8 mouse cellular contexts compared by ENCODE assay signal in genomic region chr19:5489721-5490120, GRCm38 (mm10). TPM values are rescaled to one million over a fixed set of nuclear protein-coding genes. Genes with fewer than 3 reads are reported as not detected.
A peak's percentile ranks its signal among the peaks of the same experiment; 100 is the strongest.
DNase-seq lines count a peak whose midpoint lies in the region; ATAC-seq and TF ChIP-seq lines count a peak whose summit lies in the region.
"Not testable (repeated sequence)": the region's sequence is repeated elsewhere in the genome, so short reads cannot be mapped to it uniquely, and the experiment has no call there.

No protein-coding gene starts in this region.

- TF ChIP-seq EP300 in stomach, postnatal 0 days (optimal IDR thresholded peaks at IDR 0.05), result not testable (repeated sequence)

- peaks cover 49% of the 10 kb centered on the region for H3K4me1 ChIP-seq in embryonic facial prominence, embryonic 15.5 days
- H3K4me1 ChIP-seq in heart, embryonic 10.5 days, result peaks cover 45% of the 10 kb centered on the region
- peaks cover 31% of the 10 kb centered on the region for H3K4me1 ChIP-seq in hindbrain, embryonic 16.5 days (ENCODE audit: control insufficient read depth, insufficient read depth, low read depth, low read length)
- peaks cover 43% of the 10 kb centered on the region for H3K4me1 ChIP-seq in limb, embryonic 10.5 days
- H3K4me1 ChIP-seq in lung, embryonic 14.5 days (ENCODE audit: insufficient read depth), result peaks cover 12% of the 10 kb centered on the region; the same call in 1 of the 2 replicates
- not testable (repeated sequence) for H3K4me1 ChIP-seq in midbrain, postnatal 0 days (ENCODE audit: insufficient read depth, low read length); stomach, postnatal 0 days (replicated peaks; ENCODE audit: control insufficient read depth, insufficient read depth)

- not testable (repeated sequence) for H3K9ac ChIP-seq in embryonic facial prominence, embryonic 15.5 days; hindbrain, embryonic 16.5 days (ENCODE audit: low read depth, low read length); lung, embryonic 14.5 days; stomach, postnatal 0 days (ENCODE audit: low read length)
- peak overlapping the region; percentile 96; the same call in 1 of the 2 replicates for H3K9ac ChIP-seq in midbrain, postnatal 0 days (replicated peaks; ENCODE audit: low read length, poor library complexity, severe bottlenecking)

- not testable (repeated sequence) for TF ChIP-seq CTCF in lung, embryonic 14.5 days (IDR thresholded peaks at IDR 0.05; ENCODE audit: low read depth); midbrain, postnatal 0 days (IDR thresholded peaks at IDR 0.05); stomach, postnatal 0 days (IDR thresholded peaks at IDR 0.05; ENCODE audit: low read depth)

- H3K9me3 ChIP-seq in embryonic facial prominence, embryonic 15.5 days (replicated peaks); heart, embryonic 10.5 days; hindbrain, embryonic 16.5 days (ENCODE audit: control insufficient read depth, low read length); limb, embryonic 10.5 days (replicated peaks); lung, embryonic 14.5 days (ENCODE audit: low read depth, low read length); midbrain, postnatal 0 days (ENCODE audit: low read length); stomach, postnatal 0 days (ENCODE audit: control insufficient read depth, low read length): not testable (repeated sequence)

- H3K27me3 ChIP-seq in embryonic facial prominence, embryonic 15.5 days; heart, embryonic 10.5 days (ENCODE audit: insufficient read depth, poor library complexity, severe bottlenecking); hindbrain, embryonic 16.5 days (replicated peaks; ENCODE audit: control insufficient read depth, insufficient read depth, low read length); limb, embryonic 10.5 days (ENCODE audit: low read depth, poor library complexity, severe bottlenecking); lung, embryonic 14.5 days (ENCODE audit: insufficient read depth, low read length); midbrain, postnatal 0 days (ENCODE audit: insufficient read depth, low read length); stomach, postnatal 0 days (ENCODE audit: control insufficient read depth, insufficient read depth, low read length): not testable (repeated sequence)

- H3K36me3 ChIP-seq in embryonic facial prominence, embryonic 15.5 days, result peaks cover 35% of the 10 kb centered on the region
- H3K36me3 ChIP-seq in heart, embryonic 10.5 days, result peaks cover 49% of the 10 kb centered on the region
- peaks cover 28% of the 10 kb centered on the region for H3K36me3 ChIP-seq in hindbrain, embryonic 16.5 days (ENCODE audit: control insufficient read depth, insufficient read depth, low read length)
- H3K36me3 ChIP-seq in limb, embryonic 10.5 days, result peaks cover 53% of the 10 kb centered on the region
- H3K36me3 ChIP-seq in lung, embryonic 14.5 days (ENCODE audit: insufficient read depth), result peaks cover 44% of the 10 kb centered on the region
- peaks cover 27% of the 10 kb centered on the region for H3K36me3 ChIP-seq in midbrain, postnatal 0 days (ENCODE audit: insufficient read depth, low read length)
- not testable (repeated sequence) for H3K36me3 ChIP-seq in stomach, postnatal 0 days (ENCODE audit: control insufficient read depth, insufficient read depth, low read length)

- peak overlapping the region; percentile 86 for H3K4me2 ChIP-seq in embryonic facial prominence, embryonic 15.5 days (replicated peaks)
- peak overlapping the region; percentile 51 for H3K4me2 ChIP-seq in hindbrain, embryonic 16.5 days (ENCODE audit: low read length)
- H3K4me2 ChIP-seq in lung, embryonic 14.5 days, result peak overlapping the region; percentile 87
- H3K4me2 ChIP-seq in midbrain, postnatal 0 days (ENCODE audit: low read depth, low read length, poor library complexity, severe bottlenecking), result peak overlapping the region; percentile 65
- peak overlapping the region; percentile 70 for H3K4me2 ChIP-seq in stomach, postnatal 0 days (replicated peaks; ENCODE audit: low read depth)

- not testable (repeated sequence) for ATAC-seq in embryonic facial prominence, embryonic 15.5 days (ENCODE audit: insufficient number of reproducible peaks, low FRiP score, low TSS enrichment, low read depth); hindbrain, embryonic 16.5 days; lung, embryonic 14.5 days (ENCODE audit: insufficient read depth); midbrain, postnatal 0 days (ENCODE audit: low FRiP score); stomach, postnatal 0 days (ENCODE audit: low FRiP score, low TSS enrichment)

- peak overlapping the region; percentile 82 for H3K4me3 ChIP-seq in embryonic facial prominence, embryonic 15.5 days (replicated peaks)
- peak overlapping the region; percentile 86 for H3K4me3 ChIP-seq in heart, embryonic 10.5 days
- peak overlapping the region; percentile 99 for H3K4me3 ChIP-seq in hindbrain, embryonic 16.5 days (ENCODE audit: low read length)
- peak overlapping the region; percentile 97 for H3K4me3 ChIP-seq in limb, embryonic 10.5 days
- H3K4me3 ChIP-seq in lung, embryonic 14.5 days (ENCODE audit: low read depth, low read length), result peak overlapping the region; percentile 99; the same call in 1 of the 2 replicates
- peak overlapping the region; percentile 71 for H3K4me3 ChIP-seq in midbrain, postnatal 0 days (ENCODE audit: low read depth, low read length)
- H3K4me3 ChIP-seq in stomach, postnatal 0 days (ENCODE audit: low read depth, low read length), result not testable (repeated sequence)

- H3K27ac ChIP-seq in embryonic facial prominence, embryonic 15.5 days (replicated peaks), result peak overlapping the region; percentile 99
- peak overlapping the region; percentile 97 for H3K27ac ChIP-seq in heart, embryonic 10.5 days
- peak overlapping the region; percentile 99 for H3K27ac ChIP-seq in hindbrain, embryonic 16.5 days (ENCODE audit: low read depth, low read length)
- H3K27ac ChIP-seq in limb, embryonic 10.5 days, result peak overlapping the region; percentile 97
- H3K27ac ChIP-seq in lung, embryonic 14.5 days (ENCODE audit: low read depth), result peak overlapping the region; percentile 97
- peak overlapping the region; percentile 99 for H3K27ac ChIP-seq in midbrain, postnatal 0 days (ENCODE audit: low read depth, low read length)
- peak overlapping the region; percentile 96; the same call in 1 of the 2 replicates for H3K27ac ChIP-seq in stomach, postnatal 0 days (replicated peaks)

- DNase-seq in adrenal gland, adult 2 months, result peak; percentile 9
- DNase-seq in heart, embryonic 10.5 days (ENCODE audit: low spot score); limb, embryonic 10.5 days (ENCODE audit: low spot score); lung, embryonic 14.5 days; midbrain, postnatal 0 days (ENCODE audit: low spot score); stomach, postnatal 0 days (ENCODE audit: low spot score): not testable (repeated sequence)

- 43% methylated on average over 10 of the region's 10 CpGs for WGBS in embryonic facial prominence, embryonic 15.5 days
- WGBS in heart, embryonic 10.5 days, result 51% methylated on average over 10 of the region's 10 CpGs
- WGBS in hindbrain, embryonic 16.5 days, result 49% methylated on average over 10 of the region's 10 CpGs
- WGBS in limb, embryonic 10.5 days, result 57% methylated on average over 10 of the region's 10 CpGs
- WGBS in lung, embryonic 14.5 days, result 40% methylated on average over 10 of the region's 10 CpGs
- 48% methylated on average over 10 of the region's 10 CpGs for WGBS in midbrain, postnatal 0 days
- WGBS in stomach, postnatal 0 days, result 39% methylated on average over 10 of the region's 10 CpGs

RNA-seq across cellular contexts. Expression of gene Cfl1, which starts 0.5 kb away (rescaled TPM):
- total RNA-seq in adrenal gland, adult 2 months (2021), result 100 to 1,000 TPM; 732 to 783 TPM
- 308 and 311 TPM in 2 replicates for polyA plus RNA-seq in adrenal gland, adult 2 months (2012; rRNA removed)
- polyA plus RNA-seq in embryonic facial prominence, embryonic 15.5 days (2015; fragmentation: Nextera tagmentation; extraction: Ambion mirVana), result 2,278 and 2,311 TPM in 2 replicates
- polyA plus RNA-seq in heart, embryonic 10.5 days (2016; fragmentation: Nextera tagmentation; extraction: Ambion mirVana), result 2,322 and 2,829 TPM in 2 replicates
- 3,487 and 3,609 TPM in 2 replicates for polyA plus RNA-seq in hindbrain, embryonic 16.5 days (2015; fragmentation: Nextera tagmentation; extraction: Ambion mirVana)
- polyA plus RNA-seq in limb, embryonic 10.5 days (2016; fragmentation: Nextera tagmentation; extraction: Ambion mirVana), result 3,106 and 3,128 TPM in 2 replicates
- polyA plus RNA-seq in lung, embryonic 14.5 days (2014; fragmentation: Nextera tagmentation; extraction: Ambion mirVana), result 3,236 and 3,318 TPM in 2 replicates
- 1,453 and 1,672 TPM in 2 replicates for total RNA-seq in midbrain, postnatal 0 days (2014; rRNA removed)
- polyA plus RNA-seq in midbrain, postnatal 0 days (2015; fragmentation: Nextera tagmentation; extraction: Ambion mirVana), result 3,482 and 3,602 TPM in 2 replicates
- 1,281 and 1,389 TPM in 2 replicates for polyA plus RNA-seq in stomach, postnatal 0 days (2015; fragmentation: Nextera tagmentation; extraction: Ambion mirVana)

RNA-seq across cellular contexts. Expression of gene Mus81, which starts 1.5 kb away (rescaled TPM):
- total RNA-seq in adrenal gland, adult 2 months (2021), result 10 to 100 TPM; 23.2 to 24.9 TPM
- 39.5 and 45.7 TPM in 2 replicates for polyA plus RNA-seq in adrenal gland, adult 2 months (2012; rRNA removed)
- polyA plus RNA-seq in embryonic facial prominence, embryonic 15.5 days (2015; fragmentation: Nextera tagmentation; extraction: Ambion mirVana), result 44.1 and 45.2 TPM in 2 replicates
- polyA plus RNA-seq in heart, embryonic 10.5 days (2016; fragmentation: Nextera tagmentation; extraction: Ambion mirVana), result 41.7 and 44.7 TPM in 2 replicates
- polyA plus RNA-seq in hindbrain, embryonic 16.5 days (2015; fragmentation: Nextera tagmentation; extraction: Ambion mirVana), result 50.9 and 54.5 TPM in 2 replicates
- polyA plus RNA-seq in limb, embryonic 10.5 days (2016; fragmentation: Nextera tagmentation; extraction: Ambion mirVana), result 38.2 and 40.4 TPM in 2 replicates
- polyA plus RNA-seq in lung, embryonic 14.5 days (2014; fragmentation: Nextera tagmentation; extraction: Ambion mirVana), result 39.8 and 42.6 TPM in 2 replicates
- 60.9 and 87.3 TPM in 2 replicates for total RNA-seq in midbrain, postnatal 0 days (2014; rRNA removed)
- polyA plus RNA-seq in midbrain, postnatal 0 days (2015; fragmentation: Nextera tagmentation; extraction: Ambion mirVana), result 27.9 and 30.4 TPM in 2 replicates
- polyA plus RNA-seq in stomach, postnatal 0 days (2015; fragmentation: Nextera tagmentation; extraction: Ambion mirVana), result 18.4 and 18.5 TPM in 2 replicates

RNA-seq across cellular contexts. Expression of gene 1700020D05Rik, which starts 13.9 kb away (rescaled TPM):
- 1 to 10 TPM in 1 of 2 experiments, under 1 TPM in 1; 0.86 to 1.1 TPM for total RNA-seq in adrenal gland, adult 2 months (2021)
- polyA plus RNA-seq in adrenal gland, adult 2 months (2012; rRNA removed), result 1.0 and 1.2 TPM in 2 replicates
- polyA plus RNA-seq in embryonic facial prominence, embryonic 15.5 days (2015; fragmentation: Nextera tagmentation; extraction: Ambion mirVana), result 0.16 TPM in 1 of 2 replicates, not detected in the other
- polyA plus RNA-seq in heart, embryonic 10.5 days (2016; fragmentation: Nextera tagmentation; extraction: Ambion mirVana), result 0.14 and 0.25 TPM in 2 replicates
- 0.15 TPM in 1 of 2 replicates, not detected in the other for polyA plus RNA-seq in hindbrain, embryonic 16.5 days (2015; fragmentation: Nextera tagmentation; extraction: Ambion mirVana)
- polyA plus RNA-seq in limb, embryonic 10.5 days (2016; fragmentation: Nextera tagmentation; extraction: Ambion mirVana), result not detected in 2 replicates
- polyA plus RNA-seq in lung, embryonic 14.5 days (2014; fragmentation: Nextera tagmentation; extraction: Ambion mirVana), result 0.18 TPM in 1 of 2 replicates, not detected in the other
- total RNA-seq in midbrain, postnatal 0 days (2014; rRNA removed), result 3.2 and 7.3 TPM in 2 replicates
- 0.20 TPM in 1 of 2 replicates, not detected in the other for polyA plus RNA-seq in midbrain, postnatal 0 days (2015; fragmentation: Nextera tagmentation; extraction: Ambion mirVana)
- polyA plus RNA-seq in stomach, postnatal 0 days (2015; fragmentation: Nextera tagmentation; extraction: Ambion mirVana), result not detected in 2 replicates

RNA-seq across cellular contexts. Expression of gene Efemp2, which starts 16.0 kb away (rescaled TPM):
- 100 to 1,000 TPM in 1 of 2 experiments, 10 to 100 TPM in 1; 49.7 to 107 TPM for total RNA-seq in adrenal gland, adult 2 months (2021)
- polyA plus RNA-seq in adrenal gland, adult 2 months (2012; rRNA removed), result 112 and 116 TPM in 2 replicates
- polyA plus RNA-seq in embryonic facial prominence, embryonic 15.5 days (2015; fragmentation: Nextera tagmentation; extraction: Ambion mirVana), result 219 and 226 TPM in 2 replicates
- 62.7 and 92.3 TPM in 2 replicates for polyA plus RNA-seq in heart, embryonic 10.5 days (2016; fragmentation: Nextera tagmentation; extraction: Ambion mirVana)
- polyA plus RNA-seq in hindbrain, embryonic 16.5 days (2015; fragmentation: Nextera tagmentation; extraction: Ambion mirVana), result 44.2 and 53.1 TPM in 2 replicates
- 85.6 and 99.7 TPM in 2 replicates for polyA plus RNA-seq in limb, embryonic 10.5 days (2016; fragmentation: Nextera tagmentation; extraction: Ambion mirVana)
- 178 and 192 TPM in 2 replicates for polyA plus RNA-seq in lung, embryonic 14.5 days (2014; fragmentation: Nextera tagmentation; extraction: Ambion mirVana)
- 32.9 and 33.7 TPM in 2 replicates for total RNA-seq in midbrain, postnatal 0 days (2014; rRNA removed)
- polyA plus RNA-seq in midbrain, postnatal 0 days (2015; fragmentation: Nextera tagmentation; extraction: Ambion mirVana), result 35.2 and 36.1 TPM in 2 replicates
- 59.7 and 67.0 TPM in 2 replicates for polyA plus RNA-seq in stomach, postnatal 0 days (2015; fragmentation: Nextera tagmentation; extraction: Ambion mirVana)

RNA-seq across cellular contexts. Expression of gene Snx32, which starts 20.6 kb away (rescaled TPM):
- 10 to 100 TPM; 12.2 to 14.1 TPM for total RNA-seq in adrenal gland, adult 2 months (2021)
- polyA plus RNA-seq in adrenal gland, adult 2 months (2012; rRNA removed), result 13.0 and 15.0 TPM in 2 replicates
- 10.7 and 11.7 TPM in 2 replicates for polyA plus RNA-seq in embryonic facial prominence, embryonic 15.5 days (2015; fragmentation: Nextera tagmentation; extraction: Ambion mirVana)
- 10.6 and 15.6 TPM in 2 replicates for polyA plus RNA-seq in heart, embryonic 10.5 days (2016; fragmentation: Nextera tagmentation; extraction: Ambion mirVana)
- polyA plus RNA-seq in hindbrain, embryonic 16.5 days (2015; fragmentation: Nextera tagmentation; extraction: Ambion mirVana), result 92.7 and 101 TPM in 2 replicates
- polyA plus RNA-seq in limb, embryonic 10.5 days (2016; fragmentation: Nextera tagmentation; extraction: Ambion mirVana), result 4.1 and 7.0 TPM in 2 replicates
- 6.0 and 6.7 TPM in 2 replicates for polyA plus RNA-seq in lung, embryonic 14.5 days (2014; fragmentation: Nextera tagmentation; extraction: Ambion mirVana)
- 86.2 and 100 TPM in 2 replicates for total RNA-seq in midbrain, postnatal 0 days (2014; rRNA removed)
- polyA plus RNA-seq in midbrain, postnatal 0 days (2015; fragmentation: Nextera tagmentation; extraction: Ambion mirVana), result 88.7 and 94.4 TPM in 2 replicates
- polyA plus RNA-seq in stomach, postnatal 0 days (2015; fragmentation: Nextera tagmentation; extraction: Ambion mirVana), result 2.8 and 3.8 TPM in 2 replicates
